Mouse (Mus musculus) liver, adult 2 months (tissue): ENCODE measurements around the gene Vmp1. TPM values are rescaled to one million over a fixed set of nuclear protein-coding genes. Genes with fewer than 3 reads are reported as not detected.
A peak's percentile ranks its signal among the peaks of the same experiment; 100 is the strongest.

Source experiments
- DNase-seq: peaks from one replicate; pipeline ENCODE4 v3.0.0-alpha.2; 2011; ENCODE audit warnings: low read depth, low spot score; ENCODE audit errors: extremely low read depth
- H3K27ac ChIP-seq: fragments of 200-500 bp; replicated peaks from 2 replicates; pipeline ENCODE4 v1.5.1; 2012; ENCODE audit warnings: low read depth, mild to moderate bottlenecking, control low read depth, inconsistent platforms, low read length; ENCODE audit not compliant: insufficient read depth
- H3K27me3 ChIP-seq: fragments of 200-500 bp; 2 replicates; pipeline ENCODE4 v1.6.1; 2012; ENCODE audit warnings: mild to moderate bottlenecking, moderate library complexity, low read length, inconsistent platforms; ENCODE audit not compliant: control insufficient read depth, insufficient read depth
- H3K36me3 ChIP-seq: fragments of 200-500 bp; 2 replicates; pipeline ENCODE4 v1.6.1; 2012; ENCODE audit warnings: low read length, inconsistent platforms; ENCODE audit not compliant: control insufficient read depth, insufficient read depth
- H3K4me1 ChIP-seq: fragments of 200-500 bp; 2 replicates; pipeline ENCODE4 v1.6.1; 2011; ENCODE audit warnings: low read length; ENCODE audit not compliant: control insufficient read depth, insufficient read depth
- H3K4me3 ChIP-seq: fragments of 200-500 bp; 2 replicates; pipeline ENCODE4 v1.5.1; 2011; ENCODE audit warnings: low read depth, mild to moderate bottlenecking, control low read depth, low read length, moderate library complexity; ENCODE audit not compliant: insufficient read depth
- H3K79me2 ChIP-seq: fragments of 200-500 bp; 2 replicates; pipeline ENCODE4 v1.6.1; 2012; ENCODE audit warnings: inconsistent platforms, mild to moderate bottlenecking, low read length, moderate library complexity; ENCODE audit not compliant: control insufficient read depth, insufficient read depth
- H3K9ac ChIP-seq: fragments of 200-500 bp; 2 replicates; pipeline ENCODE4 v1.6.1; 2012; ENCODE audit warnings: low read depth, mild to moderate bottlenecking, control low read depth, inconsistent platforms, low read length
- CTCF ChIP-seq: fragments of 200-500 bp; IDR thresholded peaks from 2 replicates; pipeline ENCODE4 v1.5.1; 2011; ENCODE audit warnings: low read depth, low read length, control low read depth
- POLR2A ChIP-seq: fragments of 200-500 bp; IDR thresholded peaks from 2 replicates; pipeline ENCODE4 v1.6.1; 2011; ENCODE audit warnings: low read length, control low read depth; ENCODE audit not compliant: insufficient read depth; ENCODE audit errors: extremely low read depth
- WGBS: fragments of 180-500 bp; shearing (Covaris S2); methylation state at CpG from one replicate; pipeline ENCODE4 v1.1.7; 2018; 5-methylcytosine and 5-hydroxymethylcytosine counted together
- polyA plus RNA-seq: library from polyadenylated mRNA; depleted of rRNA; stranded (reverse); fragments of >200 nt; gene quantifications from 2 replicates; pipeline ENCODE4 v1.2.3, GENCODE M21; 2012
- total RNA-seq: library from RNA; depleted of rRNA; stranded (reverse); fragments of >200 nt; gene quantifications from 2 replicates; pipeline ENCODE4 v1.2.3, GENCODE M21; 2014

Vmp1 gene
- total and polyA plus RNA-seq, 2 experiments: 37.8 to 93.6 TPM

DNA sequence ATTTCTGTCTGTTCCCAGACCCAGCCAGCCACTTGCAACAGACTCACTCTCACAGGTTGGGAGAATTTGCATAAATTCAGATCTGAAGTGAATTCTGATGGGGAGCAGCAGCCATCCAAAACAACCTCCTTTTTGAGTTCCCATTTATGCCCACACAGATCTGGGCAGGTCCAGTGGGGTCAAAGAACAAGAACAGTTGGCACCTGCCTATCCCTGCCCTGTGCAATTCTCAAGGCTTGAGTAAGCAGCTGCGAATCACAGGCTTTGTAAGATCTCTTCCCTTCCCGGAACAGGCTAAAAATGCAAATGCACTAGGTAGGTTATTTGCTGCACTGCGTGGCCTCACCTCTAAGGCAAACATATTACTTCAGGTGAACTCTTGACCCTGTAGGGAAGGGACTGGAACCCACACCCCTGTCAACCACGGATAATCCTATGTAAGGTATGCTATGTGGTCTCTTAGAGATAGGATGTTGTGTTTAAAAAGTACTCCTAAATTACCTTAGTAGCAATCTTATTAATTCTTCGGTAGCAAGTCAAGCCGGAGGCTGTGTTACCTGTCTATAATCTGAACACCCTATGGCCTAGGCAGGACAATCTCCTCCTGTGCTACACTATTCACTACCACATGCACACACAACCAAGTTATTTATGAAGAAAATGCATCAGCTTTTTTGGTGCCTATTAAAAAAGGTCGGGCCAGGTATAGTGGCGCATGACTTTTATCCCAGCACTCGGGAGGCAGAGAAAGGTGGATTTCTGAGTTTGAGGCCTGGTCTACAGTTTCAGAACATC is 103.1 kb downstream of the Vmp1 start:
- H3K27ac ChIP-seq: peak overlapping the region; percentile 98
- no peaks in the 10 kb centered on the region for H3K27me3 ChIP-seq
- H3K9ac ChIP-seq: peak overlapping the region; percentile 64
- H3K36me3 ChIP-seq: peaks cover 12% of the 10 kb centered on the region
- H3K4me1 ChIP-seq: peaks cover 27% of the 10 kb centered on the region
- H3K4me3 ChIP-seq: peak overlapping the region; percentile 4; the same call in 1 of the 2 replicates
- TF ChIP-seq CTCF: no peak
- TF ChIP-seq POLR2A: no peak; the same call in 1 of the 2 replicates
- no peaks in the 10 kb centered on the region; the same call in 1 of the 2 replicates for H3K79me2 ChIP-seq
- 22% methylated on average over 9 of the region's 9 CpGs for WGBS
- peak; percentile 98 for DNase-seq

DNA sequence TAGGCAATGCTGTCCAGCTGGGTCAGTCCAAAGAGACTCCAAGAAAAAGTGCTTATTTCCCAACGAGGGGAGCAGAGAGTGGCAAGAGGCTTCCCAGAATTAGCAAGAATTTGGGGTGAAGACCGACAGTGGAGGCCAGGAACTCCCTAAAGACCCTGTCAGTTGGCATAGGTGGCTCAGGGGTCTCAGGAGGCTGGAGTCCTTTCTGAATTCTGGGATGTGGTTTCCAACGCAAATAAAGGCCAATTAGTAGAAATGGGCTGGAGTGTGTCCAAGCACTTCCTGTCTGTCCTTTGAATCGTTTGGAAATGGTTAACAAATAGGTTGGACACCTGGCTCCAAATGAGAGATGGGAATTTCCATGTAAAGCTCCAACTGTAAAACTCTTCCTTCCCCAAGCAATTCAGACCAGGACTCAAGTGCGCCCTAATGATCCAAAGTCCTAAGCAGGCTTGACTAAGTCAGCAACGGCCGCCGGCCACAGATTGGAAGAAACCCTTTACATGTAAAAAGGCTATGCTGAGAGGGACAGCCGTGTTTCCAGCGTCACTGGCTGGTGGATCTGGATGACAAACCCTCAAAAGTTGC is 103.8 kb downstream of the Vmp1 start:
- TF ChIP-seq CTCF: no peak
- Histone ChIP-seq H3K27me3 (no peaks in the 10 kb centered on the region), H3K27ac (peak overlapping the region; percentile 98), H3K36me3 (peaks cover 6% of the 10 kb centered on the region), H3K4me1 (peaks cover 33% of the 10 kb centered on the region), H3K9ac (peak overlapping the region; percentile 64), H3K4me3 (peak overlapping the region; percentile 4; the same call in 1 of the 2 replicates), H3K79me2 (no peaks in the 10 kb centered on the region)
- peak; percentile 79 for DNase-seq
- WGBS: 23% methylated on average over 10 of the region's 10 CpGs

DNA sequence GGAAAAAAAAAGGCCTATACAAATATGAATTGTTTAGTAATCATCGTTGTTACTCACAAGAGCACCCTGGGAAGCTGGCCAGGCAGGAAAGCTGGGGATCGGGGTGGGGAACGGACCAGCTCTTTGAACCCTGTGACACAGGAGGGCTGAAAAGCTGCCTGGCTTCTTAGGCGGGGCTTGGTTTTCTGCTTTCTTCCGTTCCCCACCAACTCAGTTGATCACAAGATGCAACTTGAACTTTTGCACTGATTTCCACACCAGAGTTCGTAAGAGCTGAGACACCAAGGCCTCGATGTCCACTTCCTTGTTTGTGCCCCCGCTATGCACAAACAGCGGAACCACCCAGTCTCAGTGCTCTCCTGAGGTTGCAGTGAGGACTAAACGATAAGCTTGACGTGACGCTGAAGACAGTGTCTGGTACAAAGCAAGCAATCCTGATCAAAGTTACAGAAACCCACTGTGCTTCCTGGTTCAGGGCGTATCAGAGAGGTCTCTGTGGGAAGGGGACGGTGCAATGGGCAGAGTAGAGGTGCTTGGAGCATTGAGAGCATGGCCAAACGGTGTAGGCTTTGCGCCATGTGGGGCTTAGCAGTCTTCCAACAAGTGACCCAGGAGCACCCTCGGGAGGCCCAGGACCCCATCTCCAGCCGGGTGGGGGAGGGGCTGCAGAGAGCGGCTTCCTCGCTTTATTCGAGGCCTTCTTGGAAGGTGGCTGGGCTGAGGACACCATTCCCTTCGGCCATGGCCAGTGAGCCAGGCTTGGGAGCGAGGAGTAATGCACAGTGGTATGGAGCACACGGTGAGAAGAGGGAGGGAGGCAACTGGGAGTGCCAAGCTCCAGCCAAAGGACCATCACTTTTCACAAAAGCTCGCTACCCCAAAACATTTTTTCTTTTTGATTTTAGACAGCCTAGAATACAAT is 104.6 kb downstream of the Vmp1 start:
- 15% methylated on average over 25 of the region's 25 CpGs for WGBS
- Histone ChIP-seq H3K27me3 (no peaks in the 10 kb centered on the region), H3K4me1 (peaks cover 36% of the 10 kb centered on the region), H3K9ac (peak overlapping the region; percentile 41), H3K36me3 (peaks cover 2% of the 10 kb centered on the region; the same call in 1 of the 2 replicates), H3K27ac (peak overlapping the region; percentile 98), H3K4me3 (no peak overlapping the region), H3K79me2 (no peaks in the 10 kb centered on the region)
- peak; percentile 79 for DNase-seq
- TF ChIP-seq POLR2A (0 out of 2 replicates have a peak, but pooled peaks have one; percentile 14), CTCF (no peak)

DNA sequence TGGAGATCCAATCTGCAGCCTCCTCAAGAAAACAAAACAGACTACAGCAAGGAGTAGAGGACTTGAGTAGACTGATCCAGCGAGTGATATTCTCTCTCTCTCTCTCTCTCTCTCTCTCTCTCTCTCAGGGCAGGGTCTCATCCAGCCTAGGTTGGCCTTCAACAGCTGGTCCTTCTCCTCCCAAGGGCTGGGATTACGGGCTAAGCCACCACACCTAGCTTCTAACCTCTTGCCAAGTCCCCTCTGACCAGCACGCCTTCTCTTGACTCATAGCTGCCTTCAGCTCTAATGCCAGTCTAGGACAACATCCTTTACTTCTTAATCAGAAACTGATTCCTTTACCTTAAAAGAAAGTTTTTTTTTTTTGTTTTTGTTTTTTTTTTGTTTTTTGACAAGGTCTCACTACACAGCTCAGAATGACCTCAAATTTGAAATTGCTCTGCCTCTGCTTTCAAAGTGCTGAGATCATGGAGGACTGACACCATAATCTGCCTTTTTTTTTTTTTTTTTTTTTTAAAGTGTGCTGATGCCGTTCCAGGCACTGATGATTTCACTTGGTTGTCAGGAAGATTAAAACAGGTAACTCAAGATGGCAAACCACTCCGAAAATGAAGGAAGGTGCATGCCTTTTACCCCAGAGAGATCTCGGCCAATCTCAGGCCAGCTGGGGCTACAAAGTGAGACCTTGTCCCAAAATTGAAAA is 105.4 kb downstream of the Vmp1 start:
- peak; percentile 32 for DNase-seq
- Histone ChIP-seq H3K27ac (peak overlapping the region; percentile 98), H3K79me2 (no peaks in the 10 kb centered on the region), H3K4me3 (no peak overlapping the region), H3K27me3 (no peaks in the 10 kb centered on the region), H3K4me1 (peaks cover 36% of the 10 kb centered on the region), H3K9ac (peak overlapping the region; percentile 25; the same call in 1 of the 2 replicates), H3K36me3 (no peaks in the 10 kb centered on the region)
- TF ChIP-seq CTCF: no peak
- no peak for TF ChIP-seq POLR2A
- WGBS: 44% methylated on average over 6 of the region's 6 CpGs

DNA sequence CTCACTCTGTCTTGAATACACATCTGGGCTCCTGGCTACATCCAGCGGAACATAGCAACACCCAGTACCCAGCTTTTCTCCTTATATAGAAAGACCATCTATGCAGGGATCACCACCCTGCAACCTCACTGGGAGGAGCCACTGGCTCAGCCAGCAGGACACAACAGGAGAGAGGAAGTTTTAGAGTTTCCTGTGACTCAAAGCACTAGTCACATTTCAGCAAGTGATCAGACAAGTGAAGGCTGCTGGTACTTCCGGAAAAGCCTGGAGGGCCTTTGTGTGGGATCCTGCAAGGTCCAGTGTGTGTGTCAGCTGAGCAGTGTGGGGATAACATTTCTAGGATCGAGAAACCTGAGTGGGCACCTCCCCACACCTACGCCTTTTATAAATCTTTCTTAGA is 106.4 kb downstream of the Vmp1 start:
- Histone ChIP-seq H3K9ac (no peak overlapping the region), H3K27me3 (no peaks in the 10 kb centered on the region), H3K79me2 (no peaks in the 10 kb centered on the region), H3K4me3 (no peak overlapping the region), H3K27ac (peak overlapping the region; percentile 69), H3K4me1 (peaks cover 31% of the 10 kb centered on the region), H3K36me3 (no peaks in the 10 kb centered on the region)
- no peak for TF ChIP-seq POLR2A
- no peak for TF ChIP-seq CTCF
- DNase-seq: peak; percentile 49
- 79% methylated on average over 4 of the region's 4 CpGs for WGBS
